Mouse (Mus musculus) MEL (cell line): ENCODE data around the gene Ckap2l.

Experiments
- GATA1 ChIP-seq: IDR thresholded peaks from 2 replicates; pipeline ENCODE4 v1.6.1; 2011; ENCODE audit warnings: low read depth, low read length, improper control_type of control experiment
- MAFK ChIP-seq: IDR thresholded peaks from 2 replicates; pipeline ENCODE4 v1.6.1; 2011; ENCODE audit warnings: low read depth, mild to moderate bottlenecking, low read length, improper control_type of control experiment, borderline replicate concordance

GRCm38 (mm10) chr2:129249321-129249720, 47.7 kb downstream of the Ckap2l start:
- TF ChIP-seq GATA1 (no peak), MAFK (no peak)
